Mouse (Mus musculus) kidney, postnatal 0 days (tissue): Measurements from ENCODE around the gene Wfdc10. TPM values are rescaled to one million over a fixed set of nuclear protein-coding genes. Genes with fewer than 3 reads are reported as not detected.
A peak's percentile ranks its signal among the peaks of the same experiment; 100 is the strongest.
"Not testable (repeated sequence)": the region's sequence is repeated elsewhere in the genome, so short reads cannot be mapped to it uniquely, and the experiment has no call there.

Experiments
- ATAC-seq: fragments of 200-750 bp; cut with Nextera tagmentation; replicated peaks from 2 replicates; pipeline ENCODE4 v1.8.0; 2017; ENCODE audit warnings: low read depth, moderate number of reproducible peaks, moderate TSS enrichment, moderate library complexity; ENCODE audit not compliant: low FRiP score
- DNase-seq: peaks from one replicate; pipeline ENCODE4 v3.0.0-alpha.2; 2016; ENCODE audit warnings: low spot score
- H3K27ac ChIP-seq: fragments of 300-500 bp; sonication (generic); 2 replicates; pipeline ENCODE4 v1.5.1; 2014; ENCODE audit warnings: mild to moderate bottlenecking
- H3K27me3 ChIP-seq: fragments of 300-500 bp; sonication (generic); 2 replicates; pipeline ENCODE4 v1.6.1; 2014; ENCODE audit warnings: low read length, mixed read lengths; ENCODE audit not compliant: insufficient read depth
- H3K36me3 ChIP-seq: fragments of 300-500 bp; sonication (generic); 2 replicates; pipeline ENCODE4 v1.6.1; 2014; ENCODE audit warnings: low read length, mixed read lengths; ENCODE audit not compliant: insufficient read depth
- H3K4me1 ChIP-seq: fragments of 300-500 bp; sonication (generic); replicated peaks from 2 replicates; pipeline ENCODE4 v1.6.1; 2014; ENCODE audit warnings: antibody characterized with exemption, low read length, mixed read lengths; ENCODE audit not compliant: insufficient read depth
- H3K4me2 ChIP-seq: fragments of 300-500 bp; sonication (generic); 2 replicates; pipeline ENCODE4 v1.6.1; 2014; ENCODE audit warnings: mild to moderate bottlenecking, low read length, moderate library complexity, mixed read lengths
- H3K4me3 ChIP-seq: fragments of 300-500 bp; sonication (generic); replicated peaks from 2 replicates; pipeline ENCODE4 v1.5.1; 2014; ENCODE audit warnings: low read depth, low read length
- H3K9ac ChIP-seq: fragments of 300-500 bp; sonication (generic); 2 replicates; pipeline ENCODE4 v1.6.1; 2014; ENCODE audit warnings: low read depth, low read length
- H3K9me3 ChIP-seq: fragments of 300-500 bp; sonication (generic); replicated peaks from 2 replicates; pipeline ENCODE4 v1.6.1; 2016; ENCODE audit warnings: low read length, inconsistent platforms, mixed read lengths
- CTCF ChIP-seq: IDR thresholded peaks from 2 replicates; pipeline ENCODE4 v1.5.1; 2016; ENCODE audit warnings: antibody characterized with exemption, low read depth, mild to moderate bottlenecking, moderate library complexity
- WGBS: fragments of 180-500 bp; shearing (Covaris S2); extraction: QIAGEN DNeasy Blood & Tissue Kit; methylation state at CpG from one replicate; pipeline ENCODE4 v1.1.7; 2014; 5-methylcytosine and 5-hydroxymethylcytosine counted together
- polyA plus RNA-seq: library from polyadenylated mRNA; unstranded; fragments of >200 nt; fragmentation: Nextera tagmentation; extraction: Ambion mirVana; gene quantifications from 2 replicates; pipeline ENCODE4 v1.2.1, GENCODE M21; 2015

Wfdc10 gene
- 0.34 and 0.38 TPM in 2 replicates for polyA plus RNA-seq

DNA sequence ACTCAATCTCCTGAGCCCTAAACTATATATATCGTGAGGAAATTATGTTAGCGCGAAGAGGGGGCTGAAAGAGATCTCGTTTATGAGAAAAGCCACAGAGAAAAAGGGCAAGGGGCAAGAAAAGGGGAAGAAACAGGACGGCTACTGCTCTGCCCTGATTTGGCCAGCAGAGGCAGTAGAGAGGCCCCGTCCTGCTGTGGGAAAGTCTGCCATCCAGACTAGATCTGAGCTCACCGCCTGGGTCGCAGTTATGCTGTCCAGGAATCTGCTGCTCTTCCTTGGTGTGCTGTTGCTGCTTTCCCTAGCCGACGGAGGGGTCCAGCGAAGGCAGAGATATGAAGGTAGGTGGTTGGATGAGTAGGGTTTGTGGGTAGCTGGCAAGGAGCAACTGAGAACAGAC, at the start of gene Wfdc10:
Wfdc10 (plus strand) TSS at position 189 of the 400 bp plus-strand sequence.
- no peak within 1 kb of the TSS for H3K4me2 ChIP-seq
- peak; percentile 57 for DNase-seq
- H3K27ac ChIP-seq = no peak within 1 kb of the TSS
- ATAC-seq = no peak
- peak; percentile 80 for TF ChIP-seq CTCF
- no peak within 1 kb of the TSS for H3K4me3 ChIP-seq
- H3K9me3 ChIP-seq = no peaks in the 10 kb centered on the region
- H3K9ac ChIP-seq = no peak within 1 kb of the TSS
- H3K36me3 ChIP-seq = no peaks in the 10 kb centered on the region
- H3K27me3 ChIP-seq = no peaks in the 10 kb centered on the region
- no peaks in the 10 kb centered on the region for H3K4me1 ChIP-seq
- 20% methylated on average over 11 of the region's 11 CpGs for WGBS

DNA sequence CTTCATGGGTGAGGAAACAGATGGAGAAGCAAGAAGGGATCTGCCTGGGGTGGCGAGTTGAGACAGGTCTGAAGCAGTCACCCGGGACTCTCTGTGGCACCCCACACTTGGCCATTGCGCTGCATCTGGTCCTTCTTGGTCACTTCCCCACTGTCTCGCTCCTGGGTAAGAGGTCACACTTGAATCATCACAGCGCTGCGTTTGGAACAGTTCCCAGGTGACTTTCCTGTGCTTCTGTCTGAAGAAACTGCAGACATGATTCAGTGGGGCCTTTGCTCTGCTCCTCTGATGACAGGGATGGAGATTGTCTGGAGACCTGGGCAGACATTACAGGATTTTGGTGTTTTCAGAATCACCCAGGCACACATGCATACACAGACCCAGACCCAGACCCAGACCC, 47.1 kb upstream of the Wfdc10 start:
- no peak overlapping the region for H3K4me3 ChIP-seq
- no peaks in the 10 kb centered on the region for H3K9me3 ChIP-seq
- H3K4me1 ChIP-seq = no peaks in the 10 kb centered on the region
- 45% methylated on average over 6 of the region's 6 CpGs for WGBS
- no peaks in the 10 kb centered on the region for H3K27me3 ChIP-seq
- TF ChIP-seq CTCF = no peak
- no peak overlapping the region for H3K9ac ChIP-seq
- H3K27ac ChIP-seq = no peak overlapping the region
- DNase-seq (no peak), ATAC-seq (no peak)
- H3K36me3 ChIP-seq = no peaks in the 10 kb centered on the region
- H3K4me2 ChIP-seq = no peak overlapping the region

DNA sequence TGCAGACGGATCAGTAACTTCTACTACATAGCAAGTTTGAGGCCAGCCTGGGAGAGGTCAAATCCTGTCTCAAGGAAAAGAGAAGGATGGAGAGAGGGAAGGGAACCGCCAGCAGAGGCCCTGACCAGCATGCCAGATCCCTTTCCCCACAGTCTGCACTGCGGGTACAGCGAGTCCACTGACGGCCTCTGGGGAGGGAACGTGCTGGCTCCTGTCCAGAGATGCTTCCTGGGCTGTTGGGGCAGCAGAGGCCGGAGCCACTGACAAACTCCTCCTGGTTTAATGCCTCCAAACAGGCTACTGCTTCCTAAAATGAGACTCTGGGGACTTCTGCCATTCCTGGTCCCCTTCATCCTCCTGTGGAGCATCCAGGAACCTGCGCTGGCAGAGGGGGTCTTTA, 42.4 kb upstream of the Wfdc10 start, which contains the start of the genes Wfdc6b and Wfdc8:
Wfdc6b (plus strand) TSS at position 52 of the 400 bp plus-strand sequence.
Wfdc8 (minus strand) TSS at position 156 of the 400 bp plus-strand sequence.
- not testable (repeated sequence) for DNase-seq, H3K27ac ChIP-seq, H3K4me2 ChIP-seq, H3K36me3 ChIP-seq, H3K9ac ChIP-seq, ATAC-seq, H3K4me1 ChIP-seq, H3K27me3 ChIP-seq, H3K4me3 ChIP-seq, H3K9me3 ChIP-seq
- 38% methylated on average over 8 of the region's 8 CpGs for WGBS

DNA sequence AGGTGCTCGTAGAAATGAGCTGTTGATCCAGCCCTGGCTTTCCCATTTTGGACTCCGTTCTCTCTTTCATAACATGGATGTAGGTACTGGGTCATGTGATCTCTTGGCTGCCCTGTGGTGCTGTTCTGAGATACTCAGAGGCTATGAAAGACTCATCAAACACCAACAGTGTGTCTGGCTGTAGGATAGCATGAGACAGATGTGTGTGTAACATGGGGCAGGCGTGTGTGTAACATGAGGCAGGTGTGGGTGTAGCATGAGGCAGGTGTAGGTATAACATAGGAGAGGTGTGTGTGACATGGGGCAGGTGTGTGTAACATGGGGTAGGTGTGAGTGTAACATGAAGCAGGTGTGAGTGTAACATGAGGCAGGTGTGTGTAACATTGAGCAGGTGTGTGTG, 40.5 kb upstream of the Wfdc10 start:
- no peaks in the 10 kb centered on the region for H3K36me3 ChIP-seq
- no peak overlapping the region for H3K9ac ChIP-seq
- H3K27me3 ChIP-seq = no peaks in the 10 kb centered on the region
- DNase-seq = no peak
- no peak overlapping the region for H3K4me2 ChIP-seq
- H3K4me1 ChIP-seq = no peaks in the 10 kb centered on the region
- no peak overlapping the region for H3K4me3 ChIP-seq
- H3K9me3 ChIP-seq = no peaks in the 10 kb centered on the region
- TF ChIP-seq CTCF = no peak
- 92% methylated on average over 3 of the region's 3 CpGs for WGBS
- H3K27ac ChIP-seq = no peak overlapping the region
- ATAC-seq = no peak

DNA sequence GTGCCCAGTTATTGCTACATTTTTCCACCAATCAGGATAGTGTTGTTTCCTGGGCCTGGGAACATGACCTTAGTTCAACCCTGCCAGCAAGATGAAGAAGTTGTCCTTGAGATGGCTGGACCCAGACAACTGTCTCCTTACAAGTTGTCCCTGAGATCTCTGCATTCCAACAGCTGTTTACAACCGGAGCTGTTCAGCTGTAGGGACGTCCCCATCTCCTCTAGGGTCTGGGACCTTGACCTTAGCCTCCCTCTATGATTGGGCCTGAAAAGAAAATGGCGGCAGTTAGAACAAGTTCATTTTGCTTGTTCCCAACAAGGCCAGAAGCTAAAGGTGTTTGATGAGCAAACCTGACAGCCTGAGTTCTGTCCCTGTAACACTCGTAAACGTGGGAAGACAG, 36.8 kb upstream of the Wfdc10 start:
- DNase-seq = no peak

DNA sequence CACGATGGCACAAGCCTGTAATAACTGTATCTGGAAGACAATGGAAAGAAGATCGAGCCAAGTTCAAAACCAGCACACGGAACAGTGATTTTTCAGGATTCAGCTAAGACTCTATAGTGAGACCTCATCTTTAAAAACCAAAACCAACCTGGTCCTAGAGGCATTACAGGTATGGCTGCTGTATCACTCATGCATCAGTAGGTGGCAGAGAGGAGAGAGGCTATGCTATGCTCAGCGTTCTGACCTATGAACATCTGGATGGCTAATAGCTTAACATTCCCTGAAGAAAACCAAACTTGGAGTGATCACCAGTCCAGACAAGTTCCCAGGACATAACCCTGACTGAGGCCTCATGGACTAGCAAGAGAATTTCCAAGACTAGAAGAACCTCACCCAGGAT, 34.1 kb upstream of the Wfdc10 start:
- H3K9me3 ChIP-seq = no peaks in the 10 kb centered on the region
- no peak overlapping the region for H3K27ac ChIP-seq
- ATAC-seq (no peak), DNase-seq (no peak)
- H3K36me3 ChIP-seq = no peaks in the 10 kb centered on the region
- H3K27me3 ChIP-seq = no peaks in the 10 kb centered on the region
- H3K4me1 ChIP-seq = no peaks in the 10 kb centered on the region
- H3K4me2 ChIP-seq = no peak overlapping the region
- peak; percentile 32; the same call in 1 of the 2 replicates for TF ChIP-seq CTCF
- H3K9ac ChIP-seq = no peak overlapping the region
- H3K4me3 ChIP-seq = no peak overlapping the region
- 78% methylated on average over 4 of the region's 4 CpGs for WGBS

More for the DNA sequence above, 36.8 kb upstream of the Wfdc10 start:
- WGBS = 81% methylated on average over 5 of the region's 5 CpGs
- Histone ChIP-seq H3K9ac (no peak overlapping the region), H3K4me3 (no peak overlapping the region), H3K9me3 (no peaks in the 10 kb centered on the region), H3K27ac (no peak overlapping the region), H3K27me3 (no peaks in the 10 kb centered on the region), H3K4me2 (no peak overlapping the region), H3K4me1 (no peaks in the 10 kb centered on the region), H3K36me3 (no peaks in the 10 kb centered on the region)
- no peak for TF ChIP-seq CTCF
- no peak for ATAC-seq

DNA sequence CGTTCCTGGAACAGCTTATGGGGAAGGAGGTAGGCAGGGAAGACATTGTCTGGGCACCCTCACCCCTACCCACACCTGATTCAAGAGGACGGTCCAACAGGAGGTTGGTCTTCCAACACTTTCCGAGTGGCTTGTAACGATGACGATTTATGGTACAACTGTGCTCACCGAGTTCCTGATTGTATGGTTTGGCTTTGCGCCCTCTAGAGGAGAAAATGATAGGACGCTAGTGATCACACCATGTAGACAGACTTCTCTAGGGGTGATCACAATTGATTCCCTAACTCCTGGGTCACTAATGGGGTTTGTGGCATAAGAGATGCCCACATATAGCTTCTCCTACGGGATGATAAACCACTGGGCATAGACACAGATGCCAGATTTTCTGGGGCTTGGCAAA, 20.6 kb upstream of the Wfdc10 start:
- ATAC-seq (no peak), DNase-seq (no peak)
- Histone ChIP-seq H3K9ac (no peak overlapping the region), H3K4me3 (no peak overlapping the region), H3K27me3 (no peaks in the 10 kb centered on the region), H3K27ac (no peak overlapping the region), H3K4me1 (no peaks in the 10 kb centered on the region), H3K9me3 (no peaks in the 10 kb centered on the region), H3K36me3 (no peaks in the 10 kb centered on the region), H3K4me2 (no peak overlapping the region)
- TF ChIP-seq CTCF = peak; percentile 48
- WGBS = 75% methylated on average over 9 of the region's 9 CpGs
